Mouse (Mus musculus) ES-E14 (cell line): ENCODE results near the gene Clybl. TPM values are rescaled to one million over a fixed set of nuclear protein-coding genes. Genes with fewer than 3 reads are reported as not detected.

Experiments
- DNase-seq: peaks from one replicate; pipeline ENCODE4 v3.0.0-alpha.2; 2013; ENCODE audit warnings: low read depth, low spot score
- H3K27ac ChIP-seq: 2 replicates; pipeline ENCODE4 v1.5.1; 2012; ENCODE audit warnings: low read depth, mild to moderate bottlenecking, low read length, moderate library complexity, mixed read lengths; ENCODE audit not compliant: poor library complexity, insufficient read depth, severe bottlenecking
- H3K36me3 ChIP-seq: 2 replicates; pipeline ENCODE4 v1.6.1; 2012; ENCODE audit warnings: mild to moderate bottlenecking, low read length, moderate library complexity, mixed read lengths; ENCODE audit not compliant: control insufficient read depth, poor library complexity, insufficient read depth, severe bottlenecking
- H3K4me1 ChIP-seq, 2 experiments: fragments of 150-350 bp in 1 of 2; sonication (generic) in 1 of 2; 2 replicates each; pipeline ENCODE4 v1.6.1; 2012; ENCODE audit warnings: low read length in 2 of 2, mild to moderate bottlenecking in 1 of 2, mixed read lengths in 1 of 2; ENCODE audit not compliant: control insufficient read depth in 2 of 2, insufficient read depth in 2 of 2, poor library complexity in 1 of 2
- H3K4me3 ChIP-seq, 2 experiments: fragments of 150-350 bp in 1 of 2; sonication (generic) in 1 of 2; 2 replicates each; pipeline ENCODE4 v1.5.1; 2012; ENCODE audit warnings: low read length in 2 of 2, low read depth in 1 of 2, mild to moderate bottlenecking in 1 of 2, mixed read lengths in 1 of 2; ENCODE audit not compliant: insufficient read depth in 1 of 2, poor library complexity in 1 of 2, severe bottlenecking in 1 of 2
- H3K9ac ChIP-seq: 2 replicates; pipeline ENCODE4 v1.6.1; 2012; ENCODE audit warnings: low read depth, mild to moderate bottlenecking, low read length, mixed read lengths; ENCODE audit not compliant: poor library complexity, insufficient read depth, severe bottlenecking
- H3K9me3 ChIP-seq: fragments of 150-350 bp; sonication (generic); 2 replicates; pipeline ENCODE4 v1.6.1; 2012; ENCODE audit warnings: low read depth, mild to moderate bottlenecking, low read length; ENCODE audit not compliant: control insufficient read depth, insufficient read depth
- CHD2 ChIP-seq: IDR thresholded peaks from 2 replicates; pipeline ENCODE4 v1.6.1; 2014; ENCODE audit warnings: mild to moderate bottlenecking, low read depth, low read length, inconsistent platforms
- HCFC1 ChIP-seq: IDR thresholded peaks from 2 replicates; pipeline ENCODE4 v1.6.1; 2012; ENCODE audit warnings: low read length, inconsistent platforms, borderline replicate concordance; ENCODE audit not compliant: insufficient read depth
- MAFK ChIP-seq: IDR thresholded peaks from 2 replicates; pipeline ENCODE4 v1.6.1; 2014; ENCODE audit warnings: mild to moderate bottlenecking, low read depth, low read length, inconsistent platforms; ENCODE audit not compliant: insufficient read depth
- ZC3H11A ChIP-seq: IDR thresholded peaks from 2 replicates; pipeline ENCODE4 v1.6.1; 2012; ENCODE audit warnings: low read depth, mild to moderate bottlenecking, inconsistent platforms, low read length, borderline replicate concordance
- ZNF384 ChIP-seq: IDR thresholded peaks from 2 replicates; pipeline ENCODE4 v1.6.1; 2012; ENCODE audit warnings: low read depth, low read length, inconsistent platforms
- in situ Hi-C, 2 experiments: fragments of 600-800 bp; cut with MboI; formaldehyde crosslinking; loops; one replicate each; pipeline ENCODE4 v1.15.1; 2025; ENCODE audit warnings: low sequenced_read_pairs in 2 of 2, inconsistent platforms in 1 of 2; ENCODE audit not compliant: unreplicated experiment in 2 of 2
- total RNA-seq: library from RNA; depleted of rRNA; stranded (reverse); fragments of 300-350 nt; gene quantifications from 2 replicates; pipeline ENCODE4 v1.2.3, GENCODE M21; 2012

The Clybl gene
- total RNA-seq, 1 experiment: 2.6 TPM

DNA sequence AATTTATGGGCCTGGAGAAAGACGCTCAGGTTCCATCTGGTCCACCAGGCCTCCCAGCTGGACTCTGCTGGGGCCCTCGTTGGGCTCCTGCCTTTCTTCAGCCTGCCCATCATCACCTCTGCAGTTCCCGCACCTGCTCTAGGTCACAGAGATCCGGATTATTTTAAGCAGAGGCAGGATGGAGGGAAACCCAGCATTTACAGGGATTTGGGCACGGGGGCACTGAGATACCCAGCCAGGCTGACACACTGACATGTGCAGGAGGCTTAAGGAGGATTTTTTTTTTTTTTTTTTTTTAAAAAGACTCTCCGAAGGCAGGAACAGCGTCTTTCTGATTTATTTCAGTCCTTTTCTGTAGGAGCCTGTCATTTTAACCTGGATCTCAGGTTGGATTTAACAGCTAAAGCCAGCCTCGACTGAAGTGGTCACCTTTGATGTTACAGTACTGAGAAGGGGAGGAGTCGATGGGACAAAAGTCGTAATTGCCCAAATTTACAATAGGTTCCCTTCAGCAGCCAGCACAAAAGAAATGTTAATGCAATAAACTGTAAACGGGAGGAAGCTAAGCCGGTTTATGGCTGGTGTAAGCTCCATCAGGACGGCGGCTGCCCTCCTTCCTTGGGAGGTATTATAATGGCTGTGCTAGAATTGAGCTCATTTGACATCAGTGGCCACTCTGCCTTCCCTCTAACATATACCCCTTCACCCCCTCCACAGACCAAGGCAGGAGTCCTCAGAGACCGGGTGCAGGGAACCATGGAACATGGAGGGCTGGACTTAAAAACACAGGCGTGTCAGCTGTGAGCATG is 81.6 kb downstream of the Clybl start:
- Histone ChIP-seq H3K27ac (no peak overlapping the region), H3K36me3 (no peaks in the 10 kb centered on the region), H3K4me1 (peaks cover 12 to 19% of the 10 kb centered on the region in 2 experiments), H3K9me3 (no peaks in the 10 kb centered on the region), H3K4me3 (no peak overlapping the region), H3K9ac (no peak overlapping the region)
- TF ChIP-seq ZC3H11A (no peak), HCFC1 (no peak), MAFK (no peak), ZNF384 (peak; percentile 27; the same call in 1 of the 2 replicates), CHD2 (no peak)
- DNase-seq: no peak
- in situ Hi-C loops: no loop called here

DNA sequence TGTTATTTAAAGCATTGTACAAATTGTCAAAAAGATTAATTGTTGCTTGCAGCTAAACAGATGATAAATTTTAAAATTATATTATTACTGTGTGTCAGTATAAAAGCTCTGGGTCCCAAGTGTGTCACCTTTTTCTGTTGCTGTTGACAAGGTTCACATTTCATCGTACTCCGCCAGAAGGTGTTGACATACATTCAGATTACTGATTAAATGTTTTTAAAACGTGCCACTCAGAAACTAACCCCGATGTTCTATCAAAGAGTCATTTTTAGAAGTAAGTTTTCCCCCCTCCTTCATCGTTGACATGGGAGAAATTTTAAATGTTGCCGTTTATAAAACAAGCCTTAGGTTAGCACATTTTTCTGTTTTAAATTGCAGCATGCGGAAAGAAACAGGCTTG is 83.7 kb downstream of the Clybl start:
- no peaks in the 10 kb centered on the region for H3K9me3 ChIP-seq
- TF ChIP-seq HCFC1: no peak
- no peak for TF ChIP-seq ZNF384
- TF ChIP-seq ZC3H11A: no peak
- TF ChIP-seq MAFK: no peak
- no peak for TF ChIP-seq CHD2
- no peak for DNase-seq
- in situ Hi-C loops: no loop called here
- H3K9ac ChIP-seq: no peak overlapping the region
- H3K36me3 ChIP-seq: no peaks in the 10 kb centered on the region
- H3K27ac ChIP-seq: no peak overlapping the region
- no peak overlapping the region for H3K4me3 ChIP-seq
- H3K4me1 ChIP-seq: peaks cover 6 to 16% of the 10 kb centered on the region in 2 experiments; a peak in 3 of 4 replicates

DNA sequence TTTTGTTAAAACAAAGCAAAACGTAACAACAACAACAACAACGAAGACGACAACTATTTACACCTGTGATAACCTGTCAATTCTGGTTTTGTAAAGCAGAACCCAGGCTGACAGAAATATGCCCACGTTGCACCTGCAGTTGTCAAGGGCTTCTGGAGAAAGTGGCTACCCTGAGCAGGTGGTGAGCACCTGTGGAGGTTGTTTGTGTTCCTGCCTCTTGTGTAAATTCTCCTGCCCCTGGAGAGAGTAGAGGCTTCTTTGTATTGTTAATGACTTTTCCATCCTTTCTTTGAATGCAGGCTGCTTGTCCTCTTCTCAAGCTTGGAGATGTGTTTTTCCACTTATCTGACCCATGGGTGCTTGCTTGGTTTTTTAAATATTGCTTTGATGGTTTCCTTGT is 86.1 kb downstream of the Clybl start:
- TF ChIP-seq ZNF384 (no peak), HCFC1 (no peak), CHD2 (no peak), ZC3H11A (no peak)
- Histone ChIP-seq H3K27ac (no peak overlapping the region), H3K4me1 (peaks cover 12 to 26% of the 10 kb centered on the region in 2 experiments; a peak in 3 of 4 replicates), H3K9ac (no peak overlapping the region), H3K36me3 (no peaks in the 10 kb centered on the region), H3K9me3 (no peaks in the 10 kb centered on the region), H3K4me3 (no peak overlapping the region)
- no peak for DNase-seq
- in situ Hi-C loops: no loop called here

DNA sequence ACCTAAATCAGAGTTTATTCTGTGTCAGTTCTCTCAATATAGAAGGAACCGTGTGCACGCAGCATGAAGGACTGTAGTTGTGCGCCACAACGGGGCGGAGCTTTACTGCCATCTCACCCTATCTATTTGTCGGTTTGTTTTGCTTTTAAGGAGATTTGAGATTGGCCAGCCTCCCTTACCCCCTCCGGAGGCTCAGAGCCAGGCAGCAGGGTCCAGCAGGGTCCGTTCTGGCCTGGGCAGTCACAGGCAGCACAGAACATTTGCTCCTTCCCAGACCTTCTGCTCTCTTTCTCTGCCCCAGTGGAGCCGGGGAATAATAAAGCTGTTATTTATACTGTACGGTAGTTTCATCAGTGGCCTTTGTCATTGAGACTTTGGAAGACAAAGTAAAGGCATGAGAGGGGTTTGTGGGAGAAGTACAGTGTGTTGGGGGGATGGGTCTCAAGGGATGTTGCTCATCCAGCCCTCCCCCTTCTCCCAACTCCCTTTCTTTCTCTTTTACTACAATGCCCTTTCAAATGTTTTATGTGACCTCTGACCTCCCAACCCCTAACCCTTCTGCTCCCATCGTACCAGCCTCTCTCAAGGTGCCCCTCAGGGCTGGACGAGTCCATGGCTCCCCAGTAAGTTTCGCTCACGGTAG is 89.7 kb downstream of the Clybl start:
- peaks cover 12 to 17% of the 10 kb centered on the region in 2 experiments; a peak in 2 of 4 replicates for H3K4me1 ChIP-seq
- no peak overlapping the region for H3K27ac ChIP-seq
- no peak overlapping the region for H3K4me3 ChIP-seq
- no peak for TF ChIP-seq ZNF384
- TF ChIP-seq ZC3H11A: no peak
- TF ChIP-seq CHD2: no peak
- TF ChIP-seq HCFC1: no peak
- no peak for TF ChIP-seq MAFK
- in situ Hi-C loops: no loop called here
- no peaks in the 10 kb centered on the region for H3K36me3 ChIP-seq
- H3K9me3 ChIP-seq: no peaks in the 10 kb centered on the region
- H3K9ac ChIP-seq: no peak overlapping the region
- DNase-seq: no peak
